8 mouse cellular contexts compared by ENCODE assay signal in the genomic region with DNA sequence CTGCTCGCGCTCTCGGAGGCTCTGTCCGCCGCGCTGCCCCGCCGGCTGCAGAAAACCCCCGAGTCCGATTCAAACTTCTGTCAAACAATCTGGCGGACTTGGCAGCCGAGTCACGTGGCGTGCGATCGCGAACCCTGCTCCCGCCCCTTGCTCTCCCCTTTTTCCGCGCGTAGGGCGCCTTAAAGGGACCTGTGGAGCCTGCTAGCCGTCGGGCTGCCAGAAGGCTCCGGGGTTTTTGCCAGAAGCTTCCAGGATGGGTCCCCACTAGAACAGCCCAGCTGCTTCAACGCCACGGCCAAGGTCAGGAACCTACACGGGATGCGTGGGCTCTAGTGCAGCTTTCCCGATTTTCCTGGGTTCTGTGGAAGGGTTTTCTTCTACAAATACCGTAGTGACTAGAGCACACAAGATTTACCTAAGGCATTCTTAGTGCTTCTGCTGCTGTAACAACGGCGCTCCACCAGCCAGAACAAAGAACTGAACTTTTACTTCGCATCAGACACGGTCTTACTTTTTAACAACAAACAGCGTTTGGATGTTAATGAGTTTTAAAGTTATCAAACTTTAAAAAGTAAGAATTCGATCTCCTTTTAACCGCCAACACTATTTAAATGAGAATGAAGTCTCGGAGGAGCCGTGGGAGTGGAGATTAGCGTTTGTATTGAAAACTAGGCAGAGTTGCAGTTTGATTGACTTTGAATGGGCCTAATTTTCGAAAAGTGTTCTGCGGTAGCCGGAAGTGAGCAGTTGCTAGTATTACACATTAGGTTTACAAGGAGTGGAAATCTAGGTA. TPM values are rescaled to one million over a fixed set of nuclear protein-coding genes. Genes with fewer than 3 reads are reported as not detected.
DNase-seq lines count a peak whose midpoint lies in the region; ATAC-seq lines count a peak whose summit lies in the region.
"Had no signal": no experiment of that assay in that cellular context is flagged by ENCODE, and none has a peak within 500 bp of the region (broad histone marks: within the 10 kb centered on the region; RNA-seq: fewer than 3 reads in every experiment).

Gene Sypl2 (minus strand): TSS at position 91 of the 793 bp plus-strand sequence.

- peak within 1 kb of the TSS; percentile 72 for H3K4me2 ChIP-seq in forebrain, embryonic 12.5 days
- H3K4me2 ChIP-seq in hindbrain, embryonic 11.5 days (replicated peaks; ENCODE audit: low read depth, low read length): peak within 1 kb of the TSS; percentile 64
- H3K4me2 ChIP-seq in limb, embryonic 13.5 days (replicated peaks): peak within 1 kb of the TSS; percentile 80
- H3K4me2 ChIP-seq in midbrain, embryonic 15.5 days: peak within 1 kb of the TSS; percentile 72

- H3K4me3 ChIP-seq in forebrain, embryonic 12.5 days (replicated peaks): peak within 1 kb of the TSS; percentile 49
- H3K4me3 ChIP-seq in hindbrain, embryonic 11.5 days (ENCODE audit: low read depth, low read length): peak within 1 kb of the TSS; percentile 39
- H3K4me3 ChIP-seq in limb, embryonic 13.5 days: peak within 1 kb of the TSS; percentile 49
- peak within 1 kb of the TSS; percentile 39 for H3K4me3 ChIP-seq in midbrain, embryonic 15.5 days
- H3K4me3 ChIP-seq: erythroblast, embryonic 14.5 days had no signal

- peak; percentile 30; the same call in 1 of the 2 replicates for ATAC-seq in forebrain, embryonic 12.5 days (ENCODE audit: low FRiP score)
- ATAC-seq in hindbrain, embryonic 11.5 days (ENCODE audit: low FRiP score): peak; percentile 49; the same call in 1 of the 2 replicates
- ATAC-seq in limb, embryonic 13.5 days (ENCODE audit: low FRiP score, low read depth): no peak; the same call in 1 of the 2 replicates
- 0 out of 2 replicates have a peak, but pooled peaks have one; percentile 20 for ATAC-seq in midbrain, embryonic 15.5 days (replicated peaks)

- peak; percentile 45 for DNase-seq in CD4-positive helper T cell, adult 2 months (ENCODE audit: low read depth, low spot score)
- peak; percentile 72 for DNase-seq in ES-CJ7 (ENCODE audit: low read depth, low spot score)
- DNase-seq in hindbrain, embryonic 11.5 days (ENCODE audit: low spot score): peak; percentile 64
- DNase-seq in ovary, postnatal 10 days (ENCODE audit: low spot score): no peak

- no peak within 1 kb of the TSS for H3K27ac ChIP-seq in forebrain, embryonic 12.5 days
- H3K27ac ChIP-seq in hindbrain, embryonic 11.5 days (ENCODE audit: low read depth, low read length): no peak within 1 kb of the TSS
- no peak within 1 kb of the TSS for H3K27ac ChIP-seq in limb, embryonic 13.5 days
- no peak within 1 kb of the TSS for H3K27ac ChIP-seq in midbrain, embryonic 15.5 days

- H3K9me3 ChIP-seq in forebrain, embryonic 12.5 days: no peaks in the 10 kb centered on the region
- no peaks in the 10 kb centered on the region for H3K9me3 ChIP-seq in hindbrain, embryonic 11.5 days (ENCODE audit: control insufficient read depth, low read length)
- no peaks in the 10 kb centered on the region for H3K9me3 ChIP-seq in limb, embryonic 13.5 days
- H3K9me3 ChIP-seq in midbrain, embryonic 15.5 days: no peaks in the 10 kb centered on the region

- no peaks in the 10 kb centered on the region for H3K36me3 ChIP-seq in forebrain, embryonic 12.5 days (replicated peaks)
- H3K36me3 ChIP-seq in hindbrain, embryonic 11.5 days (ENCODE audit: control insufficient read depth, insufficient read depth, low read length): no peaks in the 10 kb centered on the region
- H3K36me3 ChIP-seq in limb, embryonic 13.5 days: no peaks in the 10 kb centered on the region
- H3K36me3 ChIP-seq in midbrain, embryonic 15.5 days (replicated peaks): no peaks in the 10 kb centered on the region

- H3K4me1 ChIP-seq in forebrain, embryonic 12.5 days: peaks cover 22% of the 10 kb centered on the region
- 0 out of 2 replicates have a peak, but pooled peaks cover 5% of the 10 kb centered on the region for H3K4me1 ChIP-seq in hindbrain, embryonic 11.5 days (replicated peaks; ENCODE audit: control insufficient read depth, insufficient read depth, low read length)
- H3K4me1 ChIP-seq in limb, embryonic 13.5 days: peaks cover 18% of the 10 kb centered on the region
- H3K4me1 ChIP-seq in midbrain, embryonic 15.5 days: peaks cover 15% of the 10 kb centered on the region

- H3K9ac ChIP-seq in forebrain, embryonic 12.5 days: peak within 1 kb of the TSS; percentile 46
- H3K9ac ChIP-seq in hindbrain, embryonic 11.5 days (ENCODE audit: low read depth, low read length): peak within 1 kb of the TSS; percentile 40
- H3K9ac ChIP-seq in limb, embryonic 13.5 days: peak within 1 kb of the TSS; percentile 62
- H3K9ac ChIP-seq in midbrain, embryonic 15.5 days: 0 out of 2 replicates have a peak within 1 kb of the TSS, but pooled peaks have one; percentile 8

- peaks cover 55% of the 10 kb centered on the region for H3K27me3 ChIP-seq in forebrain, embryonic 12.5 days
- H3K27me3 ChIP-seq in hindbrain, embryonic 11.5 days (ENCODE audit: control insufficient read depth, insufficient read depth, low read length): peaks cover 29% of the 10 kb centered on the region
- peaks cover 67% of the 10 kb centered on the region for H3K27me3 ChIP-seq in limb, embryonic 13.5 days
- peaks cover 41% of the 10 kb centered on the region for H3K27me3 ChIP-seq in midbrain, embryonic 15.5 days (replicated peaks)

- WGBS in forebrain, embryonic 12.5 days: 2% methylated on average over 44 of the region's 44 CpGs
- 4% methylated on average over 44 of the region's 44 CpGs for WGBS in hindbrain, embryonic 11.5 days
- WGBS in limb, embryonic 13.5 days: 4% methylated on average over 44 of the region's 44 CpGs
- 1% methylated on average over 44 of the region's 44 CpGs for WGBS in midbrain, embryonic 15.5 days

RNA-seq across cellular contexts. Expression of gene Sypl2, which starts in this region (rescaled TPM):
- 2.6 and 2.8 TPM in 2 replicates for polyA plus RNA-seq in forebrain, embryonic 12.5 days (2016; fragmentation: Nextera tagmentation; extraction: Ambion mirVana)
- 0.47 and 0.59 TPM in 2 replicates for polyA plus RNA-seq in hindbrain, embryonic 11.5 days (2014; fragmentation: Nextera tagmentation; extraction: Ambion mirVana)
- 1.4 and 1.7 TPM in 2 replicates for polyA plus RNA-seq in limb, embryonic 13.5 days (2015; fragmentation: Nextera tagmentation; extraction: Ambion mirVana)
- 0.27 and 0.70 TPM in 2 replicates for polyA plus RNA-seq in midbrain, embryonic 15.5 days (2015; fragmentation: Nextera tagmentation; extraction: Ambion mirVana)
- polyA plus RNA-seq: erythroblast, embryonic 14.5 days had no signal

Comparison
In these comparisons a context has a peak if more than half of its experiments do, and no peak if none do; other contexts are left out.
1. Peak in DNase-seq, ATAC-seq, H3K4me3 ChIP-seq, H3K9ac ChIP-seq and H3K4me2 ChIP-seq in hindbrain, embryonic 11.5 days; RNA of the gene not detected or under 1 TPM.
2. Peak in ATAC-seq, H3K4me3 ChIP-seq, H3K9ac ChIP-seq and H3K4me2 ChIP-seq in midbrain, embryonic 15.5 days; RNA of the gene not detected or under 1 TPM.
3. H3K9ac ChIP-seq: peak in every context shown above with its lines; median percentile 62 in limb, embryonic 13.5 days; 46 in forebrain, embryonic 12.5 days; 40 in hindbrain, embryonic 11.5 days; 8 in midbrain, embryonic 15.5 days.